Mouse (Mus musculus) embryonic facial prominence, embryonic 14.5 days (tissue): ENCODE measurements around the gene Mrps6. TPM values are rescaled to one million over a fixed set of nuclear protein-coding genes. Genes with fewer than 3 reads are reported as not detected.
A peak's percentile ranks its signal among the peaks of the same experiment; 100 is the strongest.

ENCODE experiments used
- ATAC-seq: fragments of 200-750 bp; cut with Nextera tagmentation; 2 replicates; pipeline ENCODE4 v1.8.0; 2017; ENCODE audit warnings: low read depth, moderate number of reproducible peaks, moderate TSS enrichment
- DNase-seq: peaks from one replicate; pipeline ENCODE4 v3.0.0-alpha.2; 2015; ENCODE audit warnings: low spot score
- H3K27ac ChIP-seq: fragments of 300-500 bp; sonication (generic); replicated peaks from 2 replicates; pipeline ENCODE4 v1.5.1; 2014; ENCODE audit warnings: low read depth, mild to moderate bottlenecking, low read length, moderate library complexity
- H3K27me3 ChIP-seq: fragments of 300-500 bp; sonication (generic); replicated peaks from 2 replicates; pipeline ENCODE4 v1.6.1; 2014; ENCODE audit warnings: low read length; ENCODE audit not compliant: control insufficient read depth, insufficient read depth
- H3K36me3 ChIP-seq: fragments of 300-500 bp; sonication (generic); 2 replicates; pipeline ENCODE4 v1.6.1; 2014; ENCODE audit warnings: low read length, mixed read lengths; ENCODE audit not compliant: control insufficient read depth, insufficient read depth
- H3K4me1 ChIP-seq: fragments of 300-500 bp; sonication (generic); 2 replicates; pipeline ENCODE4 v1.6.1; 2014; ENCODE audit warnings: antibody characterized with exemption, low read length; ENCODE audit not compliant: control insufficient read depth, insufficient read depth
- H3K4me2 ChIP-seq: fragments of 300-500 bp; sonication (generic); 2 replicates; pipeline ENCODE4 v1.6.1; 2014; ENCODE audit warnings: low read depth, mild to moderate bottlenecking, low read length, moderate library complexity, mixed read lengths
- H3K4me3 ChIP-seq: fragments of 300-500 bp; sonication (generic); 2 replicates; pipeline ENCODE4 v1.5.1; 2014; ENCODE audit warnings: low read depth, mild to moderate bottlenecking, low read length
- H3K9ac ChIP-seq: fragments of 300-500 bp; sonication (generic); 2 replicates; pipeline ENCODE4 v1.6.1; 2014; ENCODE audit warnings: low read depth, mild to moderate bottlenecking, low read length, moderate library complexity, mixed read lengths
- H3K9me3 ChIP-seq: fragments of 300-500 bp; sonication (generic); 2 replicates; pipeline ENCODE4 v1.6.1; 2016; ENCODE audit warnings: low read length; ENCODE audit not compliant: control insufficient read depth
- WGBS: fragments of 180-500 bp; shearing (Covaris S2); extraction: QIAGEN DNeasy Blood & Tissue Kit; methylation state at CpG from one replicate; pipeline ENCODE4 v1.1.7; 2014; 5-methylcytosine and 5-hydroxymethylcytosine counted together
- polyA plus RNA-seq: library from polyadenylated mRNA; unstranded; fragments of >200 nt; fragmentation: Nextera tagmentation; extraction: Ambion mirVana; gene quantifications from 2 replicates; pipeline ENCODE4 v1.2.1, GENCODE M21; 2014

Gene Mrps6
- 107 and 113 TPM in 2 replicates for polyA plus RNA-seq

GRCm38 (mm10) chr16:92057852-92058643, at the start of gene Mrps6, which contains the start of the genes Gm49711 and Slc5a3:
Mrps6 (plus strand) TSS chr16:92058270.
Gm49711 (plus strand) TSS chr16:92058316.
Slc5a3 (plus strand) TSS chr16:92058322.
- H3K27me3 ChIP-seq = no peaks in the 10 kb centered on the region
- H3K4me1 ChIP-seq = peaks cover 15% of the 10 kb centered on the region
- ATAC-seq (peak; percentile 93), DNase-seq (peak; percentile 85)
- peak within 1 kb of the TSS; percentile 77 for H3K27ac ChIP-seq
- WGBS = 0% methylated on average over 32 of the region's 99 CpGs
- H3K4me2 ChIP-seq = peak within 1 kb of the TSS; percentile 91
- H3K4me3 ChIP-seq = peak within 1 kb of the TSS; percentile 93
- peak within 1 kb of the TSS; percentile 85 for H3K9ac ChIP-seq
- peaks cover 10% of the 10 kb centered on the region; the same call in 1 of the 2 replicates for H3K9me3 ChIP-seq
- peaks cover 29% of the 10 kb centered on the region for H3K36me3 ChIP-seq

- H3K9me3 ChIP-seq = no peaks in the 10 kb centered on the region
- H3K36me3 ChIP-seq = no peaks in the 10 kb centered on the region
- H3K4me3 ChIP-seq = no peak overlapping the region
- no peak overlapping the region for H3K9ac ChIP-seq
- H3K4me1 ChIP-seq = no peaks in the 10 kb centered on the region
- WGBS = 90% methylated on average over 2 of the region's 2 CpGs
- H3K27ac ChIP-seq = no peak overlapping the region
- no peak overlapping the region for H3K4me2 ChIP-seq
- no peaks in the 10 kb centered on the region for H3K27me3 ChIP-seq
- DNase-seq (no peak), ATAC-seq (no peak)
Observed at GRCm38 (mm10) chr16:92009586-92009985, 48.5 kb upstream of the Mrps6 start.

- Histone ChIP-seq H3K4me2 (no peak overlapping the region), H3K27me3 (no peaks in the 10 kb centered on the region), H3K4me1 (peaks cover 5% of the 10 kb centered on the region), H3K9me3 (no peaks in the 10 kb centered on the region), H3K9ac (no peak overlapping the region), H3K27ac (no peak overlapping the region), H3K4me3 (no peak overlapping the region), H3K36me3 (no peaks in the 10 kb centered on the region)
- WGBS = 80% methylated on average over 8 of the region's 8 CpGs
- ATAC-seq (no peak), DNase-seq (no peak)
Observed at GRCm38 (mm10) chr16:92016792-92017191, 41.3 kb upstream of the Mrps6 start.

- peak overlapping the region; percentile 65 for H3K9ac ChIP-seq
- no peaks in the 10 kb centered on the region for H3K36me3 ChIP-seq
- DNase-seq (peak; percentile 70), ATAC-seq (peak; percentile 58; the same call in 1 of the 2 replicates)
- H3K27ac ChIP-seq = peak overlapping the region; percentile 49
- peak overlapping the region; percentile 34 for H3K4me3 ChIP-seq
- H3K4me1 ChIP-seq = peaks cover 5% of the 10 kb centered on the region
- H3K4me2 ChIP-seq = peak overlapping the region; percentile 54
- no peaks in the 10 kb centered on the region for H3K27me3 ChIP-seq
- WGBS = 6% methylated on average over 26 of the region's 26 CpGs
- H3K9me3 ChIP-seq = no peaks in the 10 kb centered on the region
Observed at GRCm38 (mm10) chr16:92019141-92020118, 38.6 kb upstream of the Mrps6 start.

DNA sequence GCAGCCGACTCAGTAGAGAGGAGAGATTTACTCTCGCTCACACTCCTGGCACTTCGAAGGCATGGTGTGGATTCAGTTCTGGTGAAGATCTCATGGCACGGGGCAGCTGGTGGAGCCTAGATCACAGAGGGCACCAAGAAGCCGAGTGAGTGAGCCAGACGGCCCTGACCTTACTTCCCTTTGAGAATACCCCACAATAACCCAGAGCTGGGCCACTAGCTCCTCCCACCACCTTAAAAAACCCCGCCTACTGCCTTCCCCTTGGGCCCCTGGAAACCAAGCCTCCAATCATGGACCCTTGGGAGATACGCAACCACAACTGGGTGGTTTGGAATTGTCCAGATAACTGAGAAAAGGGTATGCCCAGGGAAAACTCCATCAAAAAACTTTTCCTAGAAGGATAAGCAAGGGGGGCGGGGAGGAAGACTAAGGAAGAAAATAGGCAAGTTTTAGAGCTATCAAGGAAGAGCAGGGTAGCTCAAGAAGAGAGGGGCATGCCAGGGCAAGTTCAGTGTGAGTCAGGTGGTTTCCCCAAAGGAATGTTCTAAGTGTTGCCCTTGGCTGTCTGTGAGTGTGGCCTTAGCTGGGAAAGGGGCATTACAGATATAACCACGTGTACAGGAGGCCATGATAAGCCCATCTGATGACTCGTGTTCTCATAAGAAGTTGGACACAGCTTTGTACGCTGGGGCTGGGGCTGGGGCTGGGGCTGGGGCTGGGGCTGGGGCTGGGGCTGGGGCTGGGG, 36.2 kb upstream of the Mrps6 start:
- ATAC-seq (no peak), DNase-seq (no peak)
- no peak overlapping the region for H3K4me2 ChIP-seq
- 80% methylated on average over 12 of the region's 12 CpGs for WGBS
- H3K36me3 ChIP-seq = no peaks in the 10 kb centered on the region
- no peak overlapping the region for H3K9ac ChIP-seq
- H3K4me3 ChIP-seq = no peak overlapping the region
- H3K4me1 ChIP-seq = peaks cover 5% of the 10 kb centered on the region
- no peaks in the 10 kb centered on the region for H3K27me3 ChIP-seq
- no peaks in the 10 kb centered on the region for H3K9me3 ChIP-seq
- H3K27ac ChIP-seq = no peak overlapping the region

DNA sequence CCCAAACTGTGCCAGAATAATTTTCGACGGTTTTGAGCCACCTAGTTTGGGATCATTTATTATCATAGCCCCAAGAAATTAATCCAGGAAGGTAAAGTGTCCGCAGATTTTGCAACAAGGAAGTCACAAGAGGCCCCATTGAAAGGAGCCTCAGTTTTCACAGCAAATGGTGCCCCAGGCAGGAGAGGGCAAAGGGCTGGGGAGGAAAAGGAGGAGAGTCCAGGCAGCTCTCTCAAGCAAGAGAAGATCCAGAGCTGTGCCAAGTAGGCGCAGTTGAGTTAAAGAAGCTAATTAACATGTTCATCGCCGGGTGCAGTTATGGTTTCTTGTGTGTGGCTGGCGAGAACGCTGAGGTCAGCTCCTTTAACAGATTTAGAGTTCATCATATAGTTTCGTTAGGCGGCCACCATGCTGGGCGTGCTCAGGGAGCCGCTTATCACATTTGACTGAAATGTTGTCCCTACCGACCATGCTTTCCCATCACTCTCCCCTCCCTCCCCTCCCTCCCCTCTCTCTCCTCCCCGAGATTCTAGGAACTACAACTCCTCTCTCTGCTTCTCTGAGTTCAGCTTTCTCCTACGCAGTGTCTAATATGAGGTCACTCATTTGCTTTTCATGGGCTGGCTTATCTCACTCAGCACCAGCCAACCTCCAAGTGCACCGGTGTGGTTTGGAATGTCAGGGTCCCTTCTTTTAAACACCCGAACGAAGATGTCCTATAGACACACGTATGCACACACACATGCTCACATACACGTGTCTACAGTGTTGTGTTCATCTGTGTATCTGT, 35.4 kb upstream of the Mrps6 start:
- no peak for ATAC-seq

DNA sequence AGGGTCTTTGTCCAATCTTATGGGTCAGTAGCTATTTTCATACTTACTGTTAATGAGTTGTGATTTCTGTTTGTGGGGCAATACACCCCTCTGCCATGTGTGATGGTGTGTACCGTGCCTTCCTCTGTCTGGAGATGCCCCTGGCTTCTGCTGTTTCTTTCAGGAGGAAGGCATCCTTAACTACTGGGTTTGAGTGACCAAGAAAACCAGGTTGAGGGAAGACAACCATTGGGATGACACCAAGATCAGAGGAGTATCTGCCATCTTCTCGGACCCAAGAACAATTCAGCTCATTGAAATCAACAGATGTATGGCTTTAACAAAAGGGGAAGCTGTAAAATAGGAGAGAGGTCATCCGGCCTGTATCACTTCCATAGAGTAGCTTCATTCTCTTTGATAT, 24.8 kb upstream of the Mrps6 start:
- no peak for DNase-seq
- Histone ChIP-seq H3K9ac (no peak overlapping the region), H3K4me1 (no peaks in the 10 kb centered on the region), H3K9me3 (no peaks in the 10 kb centered on the region), H3K4me2 (no peak overlapping the region), H3K27me3 (no peaks in the 10 kb centered on the region), H3K36me3 (no peaks in the 10 kb centered on the region), H3K27ac (no peak overlapping the region), H3K4me3 (no peak overlapping the region)
- 90% methylated on average over 3 of the region's 3 CpGs for WGBS
- ATAC-seq = no peak

More for the DNA sequence above, 35.4 kb upstream of the Mrps6 start:
- H3K36me3 ChIP-seq = no peaks in the 10 kb centered on the region
- peaks cover 5% of the 10 kb centered on the region for H3K4me1 ChIP-seq
- DNase-seq = peak; percentile 24
- no peak overlapping the region for H3K4me2 ChIP-seq
- no peak overlapping the region for H3K4me3 ChIP-seq
- H3K27me3 ChIP-seq = no peaks in the 10 kb centered on the region
- no peak overlapping the region for H3K27ac ChIP-seq
- no peak overlapping the region for H3K9ac ChIP-seq
- H3K9me3 ChIP-seq = no peaks in the 10 kb centered on the region
- 57% methylated on average over 20 of the region's 20 CpGs for WGBS
